Mouse (Mus musculus) lung, embryonic 14.5 days (tissue): ENCODE data around the gene Tmprss6. TPM values are rescaled to one million over a fixed set of nuclear protein-coding genes. Genes with fewer than 3 reads are reported as not detected.
A peak's percentile ranks its signal among the peaks of the same experiment; 100 is the strongest.

Source experiments
- ATAC-seq: fragments of 200-750 bp; cut with Nextera tagmentation; 2 replicates; pipeline ENCODE4 v1.8.0; 2017; ENCODE audit warnings: mild to moderate bottlenecking, moderate TSS enrichment, moderate library complexity; ENCODE audit not compliant: insufficient read depth
- DNase-seq: peaks from one replicate; pipeline ENCODE4 v3.0.0-alpha.2; 2015
- H3K27ac ChIP-seq: fragments of 300-500 bp; sonication (generic); 2 replicates; pipeline ENCODE4 v1.5.1; 2014; ENCODE audit warnings: low read depth, mild to moderate bottlenecking, moderate library complexity
- H3K27me3 ChIP-seq: fragments of 300-500 bp; sonication (generic); 2 replicates; pipeline ENCODE4 v1.6.1; 2014; ENCODE audit warnings: low read length, control low read depth; ENCODE audit not compliant: insufficient read depth
- H3K36me3 ChIP-seq: fragments of 300-500 bp; sonication (generic); 2 replicates; pipeline ENCODE4 v1.6.1; 2014; ENCODE audit warnings: control low read depth; ENCODE audit not compliant: insufficient read depth
- H3K4me1 ChIP-seq: fragments of 300-500 bp; sonication (generic); 2 replicates; pipeline ENCODE4 v1.6.1; 2014; ENCODE audit warnings: antibody characterized with exemption, control low read depth; ENCODE audit not compliant: insufficient read depth
- H3K4me2 ChIP-seq: fragments of 300-500 bp; sonication (generic); 2 replicates; pipeline ENCODE4 v1.6.1; 2014; ENCODE audit warnings: mild to moderate bottlenecking
- H3K4me3 ChIP-seq: fragments of 300-500 bp; sonication (generic); 2 replicates; pipeline ENCODE4 v1.5.1; 2014; ENCODE audit warnings: low read depth, low read length
- H3K9ac ChIP-seq: fragments of 300-500 bp; sonication (generic); 2 replicates; pipeline ENCODE4 v1.6.1; 2014
- H3K9me3 ChIP-seq: fragments of 300-500 bp; sonication (generic); 2 replicates; pipeline ENCODE4 v1.6.1; 2016; ENCODE audit warnings: low read depth, low read length, control low read depth
- CTCF ChIP-seq: IDR thresholded peaks from 2 replicates; pipeline ENCODE4 v1.5.1; 2016; ENCODE audit warnings: antibody characterized with exemption, low read depth
- WGBS: fragments of 180-500 bp; shearing (Covaris S2); extraction: QIAGEN DNeasy Blood & Tissue Kit; methylation state at CpG from one replicate; pipeline ENCODE4 v1.1.7; 2014; 5-methylcytosine and 5-hydroxymethylcytosine counted together
- polyA plus RNA-seq: library from polyadenylated mRNA; unstranded; fragments of >200 nt; fragmentation: Nextera tagmentation; extraction: Ambion mirVana; gene quantifications from 2 replicates; pipeline ENCODE4 v1.2.1, GENCODE M21; 2014

The Tmprss6 gene
- polyA plus RNA-seq, 1 experiment from 2014 or later = 0.37 TPM

- DNase-seq (no peak), ATAC-seq (no peak)
- no peak overlapping the region for H3K4me3 ChIP-seq
- no peak overlapping the region for H3K4me2 ChIP-seq
- TF ChIP-seq CTCF = no peak
- H3K27me3 ChIP-seq = no peaks in the 10 kb centered on the region
- no peak overlapping the region for H3K27ac ChIP-seq
- WGBS = 81% methylated on average over 13 of the region's 13 CpGs
- H3K9me3 ChIP-seq = no peaks in the 10 kb centered on the region
- H3K36me3 ChIP-seq = no peaks in the 10 kb centered on the region
- H3K4me1 ChIP-seq = peaks cover 4% of the 10 kb centered on the region; the same call in 1 of the 2 replicates
- no peak overlapping the region for H3K9ac ChIP-seq
These were observed 48.0 kb downstream of the Tmprss6 start for GRCm38 (mm10) chr15:78420395-78420794.

- ATAC-seq = peak; percentile 33; the same call in 1 of the 2 replicates
- H3K4me2 ChIP-seq = peak overlapping the region; percentile 28; the same call in 1 of the 2 replicates
- H3K27ac ChIP-seq = peak overlapping the region; percentile 85
These were observed 51.5 kb downstream of the Tmprss6 start for GRCm38 (mm10) chr15:78416937-78417336.

GRCm38 (mm10) chr15:78414157-78414556, 54.3 kb downstream of the Tmprss6 start:
- TF ChIP-seq CTCF = no peak
- ATAC-seq = no peak
- WGBS = 85% methylated on average over 8 of the region's 8 CpGs

More at GRCm38 (mm10) chr15:78416937-78417336, 51.5 kb downstream of the Tmprss6 start:
- Histone ChIP-seq H3K27me3 (no peaks in the 10 kb centered on the region), H3K9me3 (no peaks in the 10 kb centered on the region), H3K4me3 (no peak overlapping the region), H3K4me1 (peaks cover 4% of the 10 kb centered on the region; the same call in 1 of the 2 replicates), H3K36me3 (0 out of 2 replicates have a peak, but pooled peaks cover 8% of the 10 kb centered on the region), H3K9ac (peak overlapping the region; percentile 25; the same call in 1 of the 2 replicates)
- 18% methylated on average over 4 of the region's 4 CpGs for WGBS
- no peak for TF ChIP-seq CTCF
- DNase-seq = peak; percentile 67

GRCm38 (mm10) chr15:78413719-78414117, 54.7 kb downstream of the Tmprss6 start:
- no peak for DNase-seq
- Histone ChIP-seq H3K27ac (no peak overlapping the region), H3K9ac (no peak overlapping the region), H3K9me3 (no peaks in the 10 kb centered on the region), H3K4me1 (peaks cover 13% of the 10 kb centered on the region), H3K36me3 (peaks cover 13% of the 10 kb centered on the region; the same call in 1 of the 2 replicates), H3K4me2 (no peak overlapping the region), H3K27me3 (peaks cover 23% of the 10 kb centered on the region), H3K4me3 (no peak overlapping the region)
- WGBS = 53% methylated on average over 1 of the region's 1 CpGs
- TF ChIP-seq CTCF = no peak
- ATAC-seq = no peak

More at GRCm38 (mm10) chr15:78414157-78414556, 54.3 kb downstream of the Tmprss6 start:
- Histone ChIP-seq H3K36me3 (peaks cover 13% of the 10 kb centered on the region; the same call in 1 of the 2 replicates), H3K9ac (no peak overlapping the region), H3K27ac (no peak overlapping the region), H3K4me2 (no peak overlapping the region), H3K27me3 (peaks cover 18% of the 10 kb centered on the region), H3K9me3 (no peaks in the 10 kb centered on the region), H3K4me1 (peaks cover 13% of the 10 kb centered on the region), H3K4me3 (no peak overlapping the region)
- no peak for DNase-seq

GRCm38 (mm10) chr15:78413083-78413718, 55.2 kb downstream of the Tmprss6 start:
- Histone ChIP-seq H3K27me3 (peaks cover 25% of the 10 kb centered on the region), H3K9me3 (no peaks in the 10 kb centered on the region), H3K9ac (no peak overlapping the region), H3K27ac (no peak overlapping the region), H3K4me3 (no peak overlapping the region), H3K4me2 (no peak overlapping the region), H3K36me3 (peaks cover 13% of the 10 kb centered on the region; the same call in 1 of the 2 replicates), H3K4me1 (peaks cover 13% of the 10 kb centered on the region)
- ATAC-seq = peak; percentile 23; the same call in 1 of the 2 replicates
- 80% methylated on average over 14 of the region's 14 CpGs for WGBS
- no peak for TF ChIP-seq CTCF
- DNase-seq = no peak

- peak overlapping the region; percentile 29 for H3K4me3 ChIP-seq
These were observed 58.8 kb downstream of the Tmprss6 start for GRCm38 (mm10) chr15:78409570-78410052.

GRCm38 (mm10) chr15:78406293-78406934, 62.0 kb downstream of the Tmprss6 start, which contains the start of gene Mpst:
Gene Mpst, plus strand, starts transcription at chr15:78406416.
- Histone ChIP-seq H3K9me3 (no peaks in the 10 kb centered on the region), H3K4me2 (peak within 1 kb of the TSS; percentile 93), H3K27ac (peak within 1 kb of the TSS; percentile 98), H3K9ac (peak within 1 kb of the TSS; percentile 59), H3K4me3 (peak within 1 kb of the TSS; percentile 48), H3K36me3 (peaks cover 5% of the 10 kb centered on the region; the same call in 1 of the 2 replicates), H3K4me1 (peaks cover 41% of the 10 kb centered on the region), H3K27me3 (peaks cover 25% of the 10 kb centered on the region)
- ATAC-seq = peak; percentile 80
- WGBS = under 1% methylated on average over 40 of the region's 40 CpGs
- no peak for TF ChIP-seq CTCF
- peak; percentile 92 for DNase-seq

More at GRCm38 (mm10) chr15:78409570-78410052, 58.8 kb downstream of the Tmprss6 start:
- peaks cover 13% of the 10 kb centered on the region; the same call in 1 of the 2 replicates for H3K36me3 ChIP-seq
- no peak for TF ChIP-seq CTCF
- no peak overlapping the region for H3K27ac ChIP-seq
- peaks cover 19% of the 10 kb centered on the region for H3K4me1 ChIP-seq
- peaks cover 25% of the 10 kb centered on the region for H3K27me3 ChIP-seq
- H3K9me3 ChIP-seq = no peaks in the 10 kb centered on the region
- peak overlapping the region; percentile 40; the same call in 1 of the 2 replicates for H3K9ac ChIP-seq
- WGBS = 23% methylated on average over 12 of the region's 12 CpGs
- ATAC-seq = no peak
- no peak for DNase-seq
- H3K4me2 ChIP-seq = peak overlapping the region; percentile 57
